Mouse (Mus musculus): ENCODE measurements around the gene Slc4a2. TPM values are rescaled to one million over a fixed set of nuclear protein-coding genes. Genes with fewer than 3 reads are reported as not detected.
A peak's percentile ranks its signal among the peaks of the same experiment; 100 is the strongest.

Gene Slc4a2
- polyA plus RNA-seq, 1 experiment from 2014 or later, result 32.8 TPM

GRCm38 (mm10) chr5:24455613-24456012 is 32.0 kb downstream of the Slc4a2 start:
- peaks cover 51% of the 10 kb centered on the region for H3K4me1 ChIP-seq
- no peaks in the 10 kb centered on the region for H3K9me3 ChIP-seq
- 70% methylated on average over 7 of the region's 7 CpGs for WGBS
- peak overlapping the region; percentile 12; the same call in 1 of the 2 replicates for H3K27ac ChIP-seq
- peaks cover 6% of the 10 kb centered on the region for H3K27me3 ChIP-seq (ENCODE audit: poor library complexity, severe bottlenecking)
- H3K4me3 ChIP-seq, result 0 out of 2 replicates have a peak overlapping the region, but pooled peaks have one; percentile 11
- no peak for DNase-seq (ENCODE audit: extremely low spot score, low spot score)
- peaks cover 55% of the 10 kb centered on the region for H3K36me3 ChIP-seq (replicated peaks)

- H3K4me1 ChIP-seq, result peaks cover 26% of the 10 kb centered on the region
- no peak overlapping the region; the same call in 1 of the 2 replicates for H3K27ac ChIP-seq
- DNase-seq (ENCODE audit: extremely low spot score, low spot score), result no peak
- no peak overlapping the region for H3K4me3 ChIP-seq
- no peaks in the 10 kb centered on the region for H3K9me3 ChIP-seq
- H3K27me3 ChIP-seq (ENCODE audit: poor library complexity, severe bottlenecking), result peaks cover under 1% of the 10 kb centered on the region; the same call in 1 of the 2 replicates
- 59% methylated on average over 12 of the region's 12 CpGs for WGBS
- H3K36me3 ChIP-seq (replicated peaks), result peaks cover 7% of the 10 kb centered on the region
Observed at GRCm38 (mm10) chr5:24466762-24467161, 43.1 kb downstream of the Slc4a2 start.

- H3K4me1 ChIP-seq, result peaks cover 53% of the 10 kb centered on the region
- H3K27me3 ChIP-seq (ENCODE audit: poor library complexity, severe bottlenecking), result peaks cover 36% of the 10 kb centered on the region
- no peaks in the 10 kb centered on the region for H3K9me3 ChIP-seq
- DNase-seq (ENCODE audit: extremely low spot score, low spot score), result peak; percentile 78
- H3K27ac ChIP-seq, result no peak overlapping the region
- WGBS, result 13% methylated on average over 5 of the region's 5 CpGs
- peaks cover 5% of the 10 kb centered on the region for H3K36me3 ChIP-seq (replicated peaks)
- no peak overlapping the region for H3K4me3 ChIP-seq
Observed at GRCm38 (mm10) chr5:24470600-24470999, 47.0 kb downstream of the Slc4a2 start.

- peaks cover 44% of the 10 kb centered on the region for H3K27me3 ChIP-seq (ENCODE audit: poor library complexity, severe bottlenecking)
- DNase-seq (ENCODE audit: extremely low spot score, low spot score), result no peak
- H3K27ac ChIP-seq, result no peak overlapping the region
- WGBS, result 10% methylated on average over 7 of the region's 7 CpGs
- no peaks in the 10 kb centered on the region for H3K9me3 ChIP-seq
- H3K4me3 ChIP-seq, result peak overlapping the region; percentile 26
- peaks cover 43% of the 10 kb centered on the region for H3K4me1 ChIP-seq
- peaks cover 27% of the 10 kb centered on the region for H3K36me3 ChIP-seq (replicated peaks)
Observed at GRCm38 (mm10) chr5:24472884-24473619, 49.4 kb downstream of the Slc4a2 start.

DNA sequence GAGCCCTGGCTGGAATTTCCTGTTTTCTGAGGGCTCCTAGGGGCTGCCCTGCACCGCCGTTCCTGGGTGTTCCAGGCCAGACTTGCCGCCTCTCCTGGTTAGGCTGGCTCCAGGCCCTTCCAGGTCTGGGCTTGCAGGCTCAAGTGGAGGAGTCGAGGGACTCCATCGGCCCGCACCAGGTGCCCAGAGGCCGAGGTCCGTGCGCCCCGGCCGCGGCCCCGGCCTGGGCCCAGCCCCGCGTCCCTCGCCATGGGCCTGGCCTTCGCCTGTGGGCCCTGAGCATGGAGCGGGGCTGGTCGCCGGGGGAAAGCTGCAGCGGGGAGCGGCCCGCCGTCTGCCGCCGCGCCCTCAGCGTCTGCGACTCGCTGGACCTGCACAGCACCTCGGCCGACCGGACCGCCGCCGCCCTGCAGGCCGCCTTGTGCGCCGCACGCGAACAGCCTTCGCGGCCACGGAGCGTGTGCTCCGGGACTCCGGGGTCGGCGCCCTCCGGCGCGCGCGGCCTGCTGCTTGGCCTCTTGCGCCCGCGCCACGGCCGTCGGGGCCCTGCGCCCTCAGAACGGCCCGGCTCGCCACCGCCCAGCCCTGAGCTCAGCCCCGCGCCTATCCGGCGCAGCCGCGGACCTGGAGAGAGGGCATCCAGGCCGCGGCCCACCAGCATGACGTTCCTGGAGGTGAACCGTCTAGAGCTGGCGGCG is 50.5 kb downstream of the Slc4a2 start:
- Histone ChIP-seq H3K4me3 (peak overlapping the region; percentile 55), H3K27ac (peak overlapping the region; percentile 41), H3K36me3 (replicated peaks) (peaks cover 38% of the 10 kb centered on the region), H3K27me3 (ENCODE audit: poor library complexity, severe bottlenecking) (peaks cover 44% of the 10 kb centered on the region), H3K9me3 (no peaks in the 10 kb centered on the region), H3K4me1 (peaks cover 43% of the 10 kb centered on the region)
- DNase-seq (ENCODE audit: extremely low spot score, low spot score), result no peak
- WGBS, result 1% methylated on average over 77 of the region's 77 CpGs

GRCm38 (mm10) chr5:24474723-24475261 is 51.2 kb downstream of the Slc4a2 start:
- DNase-seq (ENCODE audit: extremely low spot score, low spot score), result peak; percentile 33
- Histone ChIP-seq H3K27me3 (ENCODE audit: poor library complexity, severe bottlenecking) (peaks cover 48% of the 10 kb centered on the region), H3K36me3 (replicated peaks) (peaks cover 45% of the 10 kb centered on the region), H3K9me3 (no peaks in the 10 kb centered on the region), H3K4me3 (peak overlapping the region; percentile 55), H3K4me1 (peaks cover 49% of the 10 kb centered on the region), H3K27ac (peak overlapping the region; percentile 41)
- under 1% methylated on average over 67 of the region's 67 CpGs for WGBS

DNA sequence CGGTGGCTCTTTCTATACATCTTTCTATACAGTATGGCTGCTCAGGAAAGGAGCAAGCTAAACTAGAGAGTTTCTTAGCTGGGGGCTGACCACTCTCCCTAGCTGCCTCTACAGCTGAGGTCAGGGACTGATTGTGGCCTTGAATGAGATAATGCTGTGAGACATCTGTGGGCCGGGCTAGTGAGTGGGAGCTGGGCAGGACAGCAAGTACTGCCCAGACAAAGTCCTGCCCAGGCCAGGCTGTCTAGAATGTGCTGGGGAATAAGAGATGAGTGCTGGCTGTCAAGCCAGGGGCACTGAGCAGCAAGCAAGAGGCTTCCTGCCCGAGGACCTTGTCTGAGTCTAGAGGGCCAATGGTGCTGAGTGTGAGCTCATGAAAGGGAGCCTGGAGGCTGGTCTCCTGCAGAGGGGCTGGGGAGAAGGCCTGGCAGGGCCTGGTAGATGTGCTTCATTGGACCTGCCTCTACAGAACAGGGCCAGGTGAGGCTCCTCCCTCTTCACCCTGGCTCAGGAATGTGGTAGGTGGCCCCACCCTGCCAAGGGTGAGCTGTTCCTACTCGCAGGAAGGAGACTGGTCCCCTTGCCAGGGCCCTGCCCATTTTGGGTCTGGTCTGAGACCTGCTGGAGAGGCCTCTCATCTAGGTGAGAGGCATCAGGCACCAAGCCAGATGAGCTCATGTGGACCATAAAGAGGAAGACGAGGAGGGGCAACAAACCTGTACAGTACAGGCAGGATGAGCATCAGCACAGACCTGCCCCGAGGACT is 52.0 kb downstream of the Slc4a2 start:
- DNase-seq (ENCODE audit: extremely low spot score, low spot score), result no peak
- no peak overlapping the region for H3K27ac ChIP-seq
- H3K4me3 ChIP-seq, result peak overlapping the region; percentile 55
- peaks cover 53% of the 10 kb centered on the region for H3K36me3 ChIP-seq (replicated peaks)
- peaks cover 49% of the 10 kb centered on the region for H3K27me3 ChIP-seq (ENCODE audit: poor library complexity, severe bottlenecking)
- peaks cover 58% of the 10 kb centered on the region for H3K4me1 ChIP-seq
- 77% methylated on average over 6 of the region's 6 CpGs for whole genome bisulfite sequencing
- H3K9me3 ChIP-seq, result no peaks in the 10 kb centered on the region

DNA sequence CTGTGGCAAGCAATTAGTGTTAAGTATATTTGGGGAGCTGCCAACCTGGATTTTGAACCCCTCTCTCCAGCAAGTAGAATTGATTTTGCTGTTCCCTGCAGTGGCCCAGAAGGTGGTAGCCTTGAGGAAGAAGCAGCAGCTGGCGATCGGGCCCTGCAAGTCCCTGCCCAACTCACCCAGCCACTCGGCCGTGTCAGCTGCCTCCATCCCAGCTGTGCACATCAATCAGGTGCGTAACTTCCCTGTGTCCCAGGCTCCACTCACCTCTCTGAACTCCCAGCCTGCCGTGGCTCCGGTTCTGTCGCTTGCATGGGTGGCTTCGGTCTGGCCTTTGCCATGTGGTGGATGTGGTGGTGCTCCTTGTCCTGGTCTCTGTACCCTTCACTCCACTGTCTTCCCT is 54.3 kb downstream of the Slc4a2 start:
- Histone ChIP-seq H3K4me3 (no peak overlapping the region), H3K27me3 (ENCODE audit: poor library complexity, severe bottlenecking) (peaks cover 56% of the 10 kb centered on the region), H3K36me3 (replicated peaks) (peaks cover 75% of the 10 kb centered on the region), H3K9me3 (no peaks in the 10 kb centered on the region), H3K27ac (no peak overlapping the region), H3K4me1 (peaks cover 70% of the 10 kb centered on the region)
- DNase-seq (ENCODE audit: extremely low spot score, low spot score), result no peak
- 98% methylated on average over 9 of the region's 9 CpGs for WGBS

DNA sequence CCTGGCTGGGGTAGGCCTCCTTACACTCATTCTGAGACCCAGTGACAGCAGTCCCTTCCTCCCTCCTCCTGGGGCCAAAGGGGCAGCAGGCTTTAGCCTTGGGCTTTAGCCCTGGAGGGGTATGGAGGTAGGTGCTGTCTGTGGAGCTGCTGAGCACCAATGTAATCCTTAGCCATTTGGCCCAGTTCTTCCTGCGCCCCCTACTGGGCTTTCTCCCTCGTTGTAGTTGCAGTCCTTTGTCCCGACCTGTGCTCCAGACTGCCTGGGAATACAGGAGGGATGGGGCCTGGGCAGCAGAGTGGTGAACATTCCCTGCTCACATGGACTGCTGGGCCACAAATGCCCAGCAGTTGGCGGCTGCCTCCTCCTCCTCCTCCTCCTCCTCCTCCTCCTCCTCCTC is 58.0 kb downstream of the Slc4a2 start:
- H3K9me3 ChIP-seq, result no peaks in the 10 kb centered on the region
- peak overlapping the region; percentile 79 for H3K27ac ChIP-seq
- peaks cover 74% of the 10 kb centered on the region for H3K4me1 ChIP-seq
- H3K36me3 ChIP-seq (replicated peaks), result peaks cover 89% of the 10 kb centered on the region
- H3K4me3 ChIP-seq, result no peak overlapping the region
- H3K27me3 ChIP-seq (ENCODE audit: poor library complexity, severe bottlenecking), result peaks cover 53% of the 10 kb centered on the region
- 0% methylated on average over 3 of the region's 4 CpGs for WGBS
- peak; percentile 77 for DNase-seq (ENCODE audit: extremely low spot score, low spot score)

- WGBS, result 35% methylated on average over 41 of the region's 41 CpGs
- Histone ChIP-seq H3K27me3 (ENCODE audit: poor library complexity, severe bottlenecking) (peaks cover 56% of the 10 kb centered on the region), H3K9me3 (no peaks in the 10 kb centered on the region), H3K27ac (peak overlapping the region; percentile 79), H3K36me3 (replicated peaks) (peaks cover 89% of the 10 kb centered on the region), H3K4me1 (peaks cover 75% of the 10 kb centered on the region), H3K4me3 (peak overlapping the region; percentile 24)
- DNase-seq (ENCODE audit: extremely low spot score, low spot score), result peak; percentile 39
Observed at GRCm38 (mm10) chr5:24482247-24483079, 58.8 kb downstream of the Slc4a2 start.

GRCm38 (mm10) chr5:24483326-24483725 is 59.7 kb downstream of the Slc4a2 start:
- Histone ChIP-seq H3K4me1 (peaks cover 75% of the 10 kb centered on the region), H3K4me3 (no peak overlapping the region), H3K27ac (no peak overlapping the region), H3K9me3 (no peaks in the 10 kb centered on the region), H3K36me3 (replicated peaks) (peaks cover 89% of the 10 kb centered on the region), H3K27me3 (ENCODE audit: poor library complexity, severe bottlenecking) (peaks cover 61% of the 10 kb centered on the region)
- 16% methylated on average over 10 of the region's 11 CpGs for WGBS
- peak; percentile 80 for DNase-seq (ENCODE audit: extremely low spot score, low spot score)

DNA sequence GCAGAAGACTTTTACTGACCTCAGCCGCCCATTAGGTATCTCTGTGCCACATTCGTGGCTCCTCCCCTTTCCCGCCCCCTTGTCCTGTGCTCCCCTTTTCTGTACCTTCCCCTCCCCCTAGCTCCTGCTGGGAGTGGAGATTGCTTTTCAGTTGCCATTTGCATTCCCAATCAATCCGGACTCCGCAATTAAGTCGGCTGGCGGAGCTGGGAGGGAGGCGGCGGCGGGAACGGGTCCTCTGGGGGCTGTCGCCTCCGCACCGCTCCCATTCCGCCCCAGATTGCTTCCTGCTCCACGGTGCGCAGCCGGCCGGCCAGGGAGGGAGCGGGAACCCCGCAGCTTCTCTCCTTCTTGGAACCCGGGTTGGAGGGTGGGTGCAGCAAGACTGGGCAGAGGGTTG is 61.3 kb downstream of the Slc4a2 start:
- no peaks in the 10 kb centered on the region for H3K9me3 ChIP-seq
- DNase-seq (ENCODE audit: extremely low spot score, low spot score), result peak; percentile 62
- 9% methylated on average over 22 of the region's 22 CpGs for WGBS
- peaks cover 89% of the 10 kb centered on the region for H3K36me3 ChIP-seq (replicated peaks)
- peak overlapping the region; percentile 79 for H3K27ac ChIP-seq
- H3K4me3 ChIP-seq, result peak overlapping the region; percentile 46
- peaks cover 72% of the 10 kb centered on the region for H3K4me1 ChIP-seq
- peaks cover 56% of the 10 kb centered on the region for H3K27me3 ChIP-seq (ENCODE audit: poor library complexity, severe bottlenecking)
